Mouse (Mus musculus): ENCODE measurements around the gene Foxd3. TPM values are rescaled to one million over a fixed set of nuclear protein-coding genes. Genes with fewer than 3 reads are reported as not detected.

Foxd3 gene
- polyA plus RNA-seq, 1 experiment from 2014 or later = not detected

GRCm38 (mm10) chr4:99675191-99675590, 19.1 kb downstream of the Foxd3 start:
- Histone ChIP-seq H3K4me3 (ENCODE audit: low read depth, low read length) (no peak overlapping the region), H3K4me2 (ENCODE audit: low read depth, low read length) (no peak overlapping the region), H3K27me3 (ENCODE audit: insufficient read depth, low read length) (no peaks in the 10 kb centered on the region), H3K4me1 (ENCODE audit: insufficient read depth) (no peaks in the 10 kb centered on the region), H3K36me3 (replicated peaks; ENCODE audit: insufficient read depth, low read length) (no peaks in the 10 kb centered on the region), H3K9me3 (ENCODE audit: low read length) (no peaks in the 10 kb centered on the region), H3K27ac (ENCODE audit: low read depth) (no peak overlapping the region), H3K9ac (replicated peaks) (no peak overlapping the region)
- no peak for DNase-seq
- no peak for TF ChIP-seq EP300 (IDR thresholded peaks at IDR 0.05; ENCODE audit: low read depth)
- ATAC-seq = no peak

GRCm38 (mm10) chr4:99683941-99684340, 27.8 kb downstream of the Foxd3 start:
- Histone ChIP-seq H3K27me3 (ENCODE audit: insufficient read depth, low read length) (no peaks in the 10 kb centered on the region), H3K4me3 (ENCODE audit: low read depth, low read length) (no peak overlapping the region), H3K27ac (ENCODE audit: low read depth) (no peak overlapping the region), H3K9ac (replicated peaks) (no peak overlapping the region), H3K4me1 (ENCODE audit: insufficient read depth) (no peaks in the 10 kb centered on the region), H3K36me3 (replicated peaks; ENCODE audit: insufficient read depth, low read length) (no peaks in the 10 kb centered on the region), H3K4me2 (ENCODE audit: low read depth, low read length) (no peak overlapping the region), H3K9me3 (ENCODE audit: low read length) (no peaks in the 10 kb centered on the region)
- ATAC-seq (no peak), DNase-seq (no peak)
- TF ChIP-seq CTCF (IDR thresholded peaks at IDR 0.05; ENCODE audit: low read depth) (no peak), EP300 (IDR thresholded peaks at IDR 0.05; ENCODE audit: low read depth) (no peak)
- 72% methylated on average over 6 of the region's 6 CpGs for WGBS (ENCODE audit: insufficient replicate concordance)

- DNase-seq = no peak
- H3K4me1 ChIP-seq (ENCODE audit: insufficient read depth) = no peaks in the 10 kb centered on the region
- no peaks in the 10 kb centered on the region for H3K36me3 ChIP-seq (replicated peaks; ENCODE audit: insufficient read depth, low read length)
- no peak overlapping the region for H3K9ac ChIP-seq (replicated peaks)
- no peak overlapping the region for H3K4me2 ChIP-seq (ENCODE audit: low read depth, low read length)
- no peaks in the 10 kb centered on the region for H3K9me3 ChIP-seq (ENCODE audit: low read length)
- no peak for ATAC-seq
- WGBS (ENCODE audit: insufficient replicate concordance) = 57% methylated on average over 5 of the region's 5 CpGs
- H3K4me3 ChIP-seq (ENCODE audit: low read depth, low read length) = no peak overlapping the region
- no peak overlapping the region for H3K27ac ChIP-seq (ENCODE audit: low read depth)
- TF ChIP-seq CTCF (IDR thresholded peaks at IDR 0.05; ENCODE audit: low read depth) = no peak
- TF ChIP-seq EP300 (IDR thresholded peaks at IDR 0.05; ENCODE audit: low read depth) = no peak
- H3K27me3 ChIP-seq (ENCODE audit: insufficient read depth, low read length) = no peaks in the 10 kb centered on the region
Measured at GRCm38 (mm10) chr4:99686308-99686707, 30.2 kb downstream of the Foxd3 start.

Small RNAs within 50 kb of the gene (microRNA-seq; reads per million reads assigned to microRNA genes)
- not detected for gene Gm23366

Other genes starting within 250 kb of the Foxd3 start
- gene Alg6, start 59.4 kb downstream of the Foxd3 start, polyA plus RNA-seq (2015; fragmentation: Nextera tagmentation; extraction: Ambion mirVana) = 4.2 and 4.9 TPM in 2 replicates
- 2.6 and 3.0 TPM in 2 replicates for gene Efcab7, start 172.9 kb downstream of the Foxd3 start, polyA plus RNA-seq (2015; fragmentation: Nextera tagmentation; extraction: Ambion mirVana)

Measured in liver, postnatal 0 days (tissue).